Comparison of ENCODE assay signal across 28 mouse cellular contexts in genomic region chr1:73924871-73925610, GRCm38 (mm10).
A peak's percentile ranks its signal among the peaks of the same experiment; 100 is the strongest.
DNase-seq lines count a peak whose midpoint lies in the region; ATAC-seq and TF ChIP-seq lines count a peak whose summit lies in the region.
"Had no signal": no experiment of that assay in that cellular context is flagged by ENCODE, and none has a peak within 500 bp of the region (broad histone marks: within the 10 kb centered on the region; RNA-seq: fewer than 3 reads in every experiment).

No protein-coding gene starts in this region.

- H3K4me2 ChIP-seq in heart, embryonic 12.5 days = no peak overlapping the region
- H3K4me2 ChIP-seq in liver, postnatal 0 days (ENCODE audit: low read depth, low read length) = no peak overlapping the region
- H3K4me2 ChIP-seq: forebrain, embryonic 15.5 days; kidney, embryonic 15.5 days; limb, embryonic 12.5 days; liver, embryonic 12.5 days; neural tube, embryonic 12.5 days had no signal

- TF ChIP-seq EP300 in liver, postnatal 0 days (IDR thresholded peaks at IDR 0.05; ENCODE audit: low read depth) = no peak

- DNase-seq in heart, adult 8-10 months (ENCODE audit: low spot score) = no peak
- DNase-seq in liver, adult 2 months (ENCODE audit: extremely low read depth, low read depth, low spot score) = no peak
- DNase-seq in liver, postnatal 0 days = no peak
- DNase-seq in embryonic facial prominence, embryonic 10.5 days (ENCODE audit: low spot score) = no peak
- DNase-seq in left cerebral cortex, adult 9 months (ENCODE audit: low spot score in 2 of 2) = no peak
- DNase-seq in embryo, embryonic 10 days (ENCODE audit: low spot score) = no peak
- DNase-seq: adrenal gland, adult 8-10 months; cerebellum, adult 18-20 months; cerebellum, postnatal 14 days; gastrocnemius, postnatal 25 days; kidney, adult 11 months; kidney, postnatal 36 days; layer of hippocampus, postnatal 36 days; lung, postnatal 14 days; midbrain, embryonic 14.5 days; retina, postnatal 1 day; right cerebral cortex, postnatal 25 days; spleen, adult 18-20 months; thymus, postnatal 14 days had no signal

- peaks cover 62% of the 10 kb centered on the region for H3K4me1 ChIP-seq in heart, embryonic 12.5 days (replicated peaks)
- H3K4me1 ChIP-seq in liver, adult 2 months (ENCODE audit: control insufficient read depth, insufficient read depth, low read length) = peaks cover 20% of the 10 kb centered on the region
- H3K4me1 ChIP-seq in liver, postnatal 0 days (ENCODE audit: insufficient read depth) = peaks cover 12% of the 10 kb centered on the region
- H3K4me1 ChIP-seq in brown adipose tissue, adult 24 weeks (ENCODE audit: control insufficient read depth, insufficient read depth, insufficient read length, low read length) = peaks cover 32% of the 10 kb centered on the region
- peaks cover 18% of the 10 kb centered on the region for H3K4me1 ChIP-seq in embryonic facial prominence, embryonic 10.5 days
- H3K4me1 ChIP-seq: forebrain, embryonic 15.5 days; limb, embryonic 12.5 days; liver, embryonic 12.5 days; neural tube, embryonic 12.5 days had no signal

- H3K9ac ChIP-seq in heart, embryonic 12.5 days = no peak overlapping the region; the same call in 1 of the 2 replicates
- H3K9ac ChIP-seq in liver, adult 2 months (ENCODE audit: low read depth, low read length) = no peak overlapping the region
- H3K9ac ChIP-seq in liver, postnatal 0 days (replicated peaks) = no peak overlapping the region
- H3K9ac ChIP-seq: forebrain, embryonic 15.5 days; kidney, embryonic 15.5 days; limb, embryonic 12.5 days; liver, embryonic 12.5 days; neural tube, embryonic 12.5 days had no signal

- TF ChIP-seq POLR2A in liver, adult 2 months (IDR thresholded peaks at IDR 0.05; ENCODE audit: extremely low read depth, insufficient read depth, low read length) = no peak

- 88% methylated on average over 18 of the region's 18 CpGs for WGBS in heart, embryonic 12.5 days
- WGBS in liver, adult 2 months = 94% methylated on average over 18 of the region's 18 CpGs
- 91% methylated on average over 18 of the region's 18 CpGs for WGBS in liver, postnatal 0 days (ENCODE audit: insufficient replicate concordance)
- WGBS in embryonic facial prominence, embryonic 10.5 days = 93% methylated on average over 18 of the region's 18 CpGs

- H3K27me3 ChIP-seq in heart, embryonic 12.5 days (replicated peaks) = no peaks in the 10 kb centered on the region
- H3K27me3 ChIP-seq in liver, adult 2 months (ENCODE audit: control insufficient read depth, insufficient read depth, low read length) = no peaks in the 10 kb centered on the region
- H3K27me3 ChIP-seq in liver, postnatal 0 days (ENCODE audit: insufficient read depth, low read length) = no peaks in the 10 kb centered on the region
- H3K27me3 ChIP-seq in embryonic facial prominence, embryonic 10.5 days (replicated peaks; ENCODE audit: low read depth, poor library complexity, severe bottlenecking) = no peaks in the 10 kb centered on the region
- H3K27me3 ChIP-seq: forebrain, embryonic 15.5 days; kidney, embryonic 15.5 days; limb, embryonic 12.5 days; liver, embryonic 12.5 days; neural tube, embryonic 12.5 days had no signal

- no peak overlapping the region for H3K4me3 ChIP-seq in heart, embryonic 12.5 days
- no peak overlapping the region for H3K4me3 ChIP-seq in liver, adult 2 months (ENCODE audit: insufficient read depth, low read depth, low read length)
- no peak overlapping the region for H3K4me3 ChIP-seq in liver, postnatal 0 days (ENCODE audit: low read depth, low read length)
- no peak overlapping the region for H3K4me3 ChIP-seq in brown adipose tissue, adult 24 weeks (ENCODE audit: insufficient read depth, low read depth, low read length)
- H3K4me3 ChIP-seq in embryonic facial prominence, embryonic 10.5 days = no peak overlapping the region
- H3K4me3 ChIP-seq: forebrain, embryonic 15.5 days; kidney, embryonic 15.5 days; limb, embryonic 12.5 days; liver, embryonic 12.5 days; megakaryocyte, embryonic 14.5 days; neural tube, embryonic 12.5 days had no signal

- no peak for TF ChIP-seq CTCF in liver, adult 2 months (IDR thresholded peaks at IDR 0.05; ENCODE audit: low read depth, low read length)
- no peak for TF ChIP-seq CTCF in liver, postnatal 0 days (IDR thresholded peaks at IDR 0.05; ENCODE audit: low read depth)

- ATAC-seq in heart, embryonic 12.5 days (ENCODE audit: insufficient number of reproducible peaks, low FRiP score) = no peak
- ATAC-seq in liver, postnatal 0 days = no peak
- ATAC-seq: activated CD4-positive, CD25-positive, alpha-beta regulatory T cell, adult 4 months; forebrain, embryonic 15.5 days; liver, embryonic 12.5 days had no signal

- peak overlapping the region; percentile 16; the same call in 1 of the 2 replicates for H3K27ac ChIP-seq in heart, embryonic 12.5 days (ENCODE audit: poor library complexity, severe bottlenecking)
- peak overlapping the region; percentile 21 for H3K27ac ChIP-seq in liver, adult 2 months (replicated peaks; ENCODE audit: insufficient read depth, low read depth, low read length)
- no peak overlapping the region for H3K27ac ChIP-seq in liver, postnatal 0 days (ENCODE audit: low read depth)
- peak overlapping the region; percentile 88; the same call in 1 of the 2 replicates for H3K27ac ChIP-seq in brown adipose tissue, adult 24 weeks (replicated peaks; ENCODE audit: low read depth, low read length)
- 0 out of 2 replicates have a peak overlapping the region, but pooled peaks have one; percentile 21 for H3K27ac ChIP-seq in embryonic facial prominence, embryonic 10.5 days (replicated peaks)
- H3K27ac ChIP-seq: forebrain, embryonic 15.5 days; limb, embryonic 12.5 days; liver, embryonic 12.5 days; neural tube, embryonic 12.5 days had no signal

- peaks cover 100% of the 10 kb centered on the region for H3K36me3 ChIP-seq in heart, embryonic 12.5 days
- peaks cover 59% of the 10 kb centered on the region for H3K36me3 ChIP-seq in liver, adult 2 months (ENCODE audit: control insufficient read depth, insufficient read depth, low read length)
- H3K36me3 ChIP-seq in liver, postnatal 0 days (replicated peaks; ENCODE audit: insufficient read depth, low read length) = peaks cover 55% of the 10 kb centered on the region
- H3K36me3 ChIP-seq in embryonic facial prominence, embryonic 10.5 days (replicated peaks) = peaks cover 79% of the 10 kb centered on the region
- H3K36me3 ChIP-seq: forebrain, embryonic 15.5 days had no signal

- H3K9me3 ChIP-seq in heart, embryonic 12.5 days (replicated peaks) = no peaks in the 10 kb centered on the region
- no peaks in the 10 kb centered on the region for H3K9me3 ChIP-seq in liver, postnatal 0 days (ENCODE audit: low read length)
- no peaks in the 10 kb centered on the region for H3K9me3 ChIP-seq in embryonic facial prominence, embryonic 10.5 days
- H3K9me3 ChIP-seq: forebrain, embryonic 15.5 days; kidney, embryonic 15.5 days; limb, embryonic 12.5 days; liver, embryonic 12.5 days; megakaryocyte, embryonic 14.5 days; neural tube, embryonic 12.5 days had no signal

- no peaks in the 10 kb centered on the region; the same call in 1 of the 2 replicates for H3K79me2 ChIP-seq in liver, adult 2 months (ENCODE audit: control insufficient read depth, insufficient read depth, low read length)
